Comparison of ENCODE assay signal across 33 mouse cellular contexts in the genomic region with DNA sequence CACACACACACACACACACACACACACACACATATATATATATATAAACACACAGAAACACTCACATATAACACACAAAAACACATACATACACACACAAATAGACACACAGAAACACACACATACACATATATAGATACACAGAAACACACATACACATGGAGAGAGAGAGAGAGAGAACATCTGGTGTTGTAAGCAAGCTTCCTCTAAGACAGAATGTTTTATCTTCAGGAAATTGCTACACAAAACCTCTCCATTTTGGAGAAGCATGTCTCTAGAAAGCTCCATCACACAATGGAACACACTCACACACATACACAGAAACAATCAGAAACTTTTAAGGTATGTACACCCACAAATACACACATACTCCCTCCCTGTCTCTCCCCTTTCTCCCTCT.
"Had no signal": no experiment of that assay in that cellular context is flagged by ENCODE, and none has a peak within 500 bp of the region (broad histone marks: within the 10 kb centered on the region; RNA-seq: fewer than 3 reads in every experiment).

No protein-coding gene starts in this region.

- H3K9ac ChIP-seq: heart, embryonic 12.5 days; heart, embryonic 13.5 days; heart, embryonic 15.5 days; hindbrain, embryonic 14.5 days; hindbrain, embryonic 15.5 days; intestine, embryonic 15.5 days; kidney, embryonic 15.5 days had no signal

- H3K4me3 ChIP-seq: heart, embryonic 10.5 days; heart, embryonic 12.5 days; heart, embryonic 13.5 days; heart, embryonic 15.5 days; hindbrain, embryonic 10.5 days; hindbrain, embryonic 15.5 days; intestine, embryonic 15.5 days; kidney, embryonic 15.5 days; layer of hippocampus, adult 2 months; left cerebral cortex, adult 2 months had no signal

- H3K27me3 ChIP-seq: heart, embryonic 12.5 days; heart, embryonic 15.5 days; hindbrain, embryonic 15.5 days; intestine, embryonic 15.5 days; kidney, embryonic 15.5 days had no signal

- H3K4me1 ChIP-seq: heart, embryonic 10.5 days; heart, embryonic 12.5 days; heart, embryonic 13.5 days; heart, embryonic 15.5 days had no signal

- ATAC-seq: hindbrain, embryonic 16.5 days; hindbrain, postnatal 0 days; inflammation-experienced regulatory T-cells, adult 6 months; intestine, embryonic 15.5 days; intestine, embryonic 16.5 days; intestine, postnatal 0 days had no signal

- DNase-seq: heart, postnatal 10 days; heart, postnatal 14 days; heart, postnatal 36 days; heart, postnatal 4 days; kidney, adult 11 months; kidney, adult 18-20 months; kidney, adult 2 months; kidney, adult 8-10 months; kidney, adult 9 months; kidney, postnatal 10 days; kidney, postnatal 14 days; kidney, postnatal 25 days; kidney, postnatal 36 days; layer of hippocampus, adult 9-11 months; layer of hippocampus, postnatal 36 days had no signal

- H3K9me3 ChIP-seq: heart, embryonic 10.5 days; heart, embryonic 12.5 days; heart, embryonic 13.5 days; heart, embryonic 15.5 days; hindbrain, embryonic 10.5 days; hindbrain, embryonic 15.5 days; intestine, embryonic 15.5 days; kidney, embryonic 15.5 days had no signal

- H3K27ac ChIP-seq: heart, embryonic 10.5 days; heart, embryonic 13.5 days; heart, embryonic 15.5 days; hindbrain, embryonic 10.5 days; hindbrain, embryonic 14.5 days; hindbrain, postnatal 0 days; intestine, embryonic 15.5 days; kidney, embryonic 15.5 days; kidney, postnatal 0 days; layer of hippocampus, adult 2 months; left cerebral cortex, adult 2 months had no signal

- H3K4me2 ChIP-seq: heart, embryonic 11.5 days; heart, embryonic 12.5 days; heart, embryonic 13.5 days; heart, embryonic 15.5 days; hindbrain, embryonic 14.5 days; hindbrain, embryonic 15.5 days; intestine, embryonic 15.5 days; kidney, embryonic 15.5 days had no signal
